17 mouse cellular contexts compared by ENCODE assay signal in genomic region chr13:112426265-112427135, GRCm38 (mm10). TPM values are rescaled to one million over a fixed set of nuclear protein-coding genes. Genes with fewer than 3 reads are reported as not detected.
DNase-seq lines count a peak whose midpoint lies in the region; ATAC-seq and TF ChIP-seq lines count a peak whose summit lies in the region.
"Had no signal": no experiment of that assay in that cellular context is flagged by ENCODE, and none has a peak within 500 bp of the region (broad histone marks: within the 10 kb centered on the region; RNA-seq: fewer than 3 reads in every experiment).

No protein-coding gene starts in this region.

- TF ChIP-seq EP300 in CH12.LX (IDR thresholded peaks at IDR 0.05; ENCODE audit: low read length): 0 out of 2 replicates have a peak, but pooled peaks have one; percentile 30

- H3K4me3 ChIP-seq in heart, embryonic 15.5 days: no peak overlapping the region
- no peak overlapping the region for H3K4me3 ChIP-seq in CH12.LX (replicated peaks in 1 of 3; ENCODE audit: low read depth in 2 of 3, low read length in 2 of 3, poor library complexity in 1 of 3)
- no peak overlapping the region for H3K4me3 ChIP-seq in layer of hippocampus, adult 2 months
- H3K4me3 ChIP-seq in hindbrain, embryonic 14.5 days (replicated peaks; ENCODE audit: low read length): no peak overlapping the region
- H3K4me3 ChIP-seq: forebrain, embryonic 15.5 days; liver, embryonic 12.5 days had no signal

- H3K79me2 ChIP-seq in CH12.LX (replicated peaks; ENCODE audit: control insufficient read depth, extremely low read depth, insufficient read depth, poor library complexity, severe bottlenecking): no peaks in the 10 kb centered on the region

- 0 out of 2 replicates have a peak overlapping the region, but pooled peaks have one; percentile 10 for H3K9ac ChIP-seq in heart, embryonic 15.5 days
- H3K9ac ChIP-seq in CH12.LX (ENCODE audit: insufficient read depth, low read depth): peak overlapping the region; percentile 24
- no peak overlapping the region for H3K9ac ChIP-seq in hindbrain, embryonic 14.5 days
- H3K9ac ChIP-seq: forebrain, embryonic 15.5 days; liver, embryonic 12.5 days had no signal

- H3K4me2 ChIP-seq in heart, embryonic 15.5 days: peak overlapping the region; percentile 23; the same call in 1 of the 2 replicates
- peak overlapping the region; percentile 41 for H3K4me2 ChIP-seq in CH12.LX (ENCODE audit: insufficient read depth, low read depth, poor library complexity, severe bottlenecking)
- H3K4me2 ChIP-seq in hindbrain, embryonic 14.5 days (replicated peaks): no peak overlapping the region
- H3K4me2 ChIP-seq: forebrain, embryonic 15.5 days; liver, embryonic 12.5 days had no signal

- in situ Hi-C loops in CH12.LX (cut with MboI; ENCODE audit: low pct_ligation_motif_present, low pct_unique_long_range_greater_than_20kb, low sequenced_read_pairs): no loop called here

- no peak for DNase-seq in heart, adult 9 months (ENCODE audit: low spot score in 2 of 2)
- DNase-seq in CH12.LX (ENCODE audit: extremely low read depth): no peak
- DNase-seq in thymus, adult 18-20 months: peak; percentile 45 to 51
- no peak for DNase-seq in layer of hippocampus, postnatal 36 days
- DNase-seq in layer of hippocampus, adult 2 months (ENCODE audit: low spot score in 2 of 2): no peak
- DNase-seq in hindbrain, embryonic 14.5 days (ENCODE audit: low spot score): no peak
- DNase-seq: adrenal gland, postnatal 36 days; cerebellum, postnatal 36 days; gastrocnemius, postnatal 25 days; kidney, postnatal 4 days; lung, postnatal 14 days; right cerebral cortex, postnatal 14 days had no signal

- no peaks in the 10 kb centered on the region for H3K9me3 ChIP-seq in heart, embryonic 15.5 days (replicated peaks)
- H3K9me3 ChIP-seq in CH12.LX (replicated peaks; ENCODE audit: low read length): peaks cover 3% of the 10 kb centered on the region
- no peaks in the 10 kb centered on the region for H3K9me3 ChIP-seq in hindbrain, embryonic 14.5 days (ENCODE audit: control insufficient read depth, low read length)
- H3K9me3 ChIP-seq: forebrain, embryonic 15.5 days; liver, embryonic 12.5 days had no signal

- H3K36me3 ChIP-seq in heart, embryonic 15.5 days: no peaks in the 10 kb centered on the region
- H3K36me3 ChIP-seq in CH12.LX (replicated peaks in 1 of 2; ENCODE audit: control insufficient read depth in 1 of 2, insufficient read depth in 1 of 2, low read length in 1 of 2): no peaks in the 10 kb centered on the region
- H3K36me3 ChIP-seq in hindbrain, embryonic 14.5 days (replicated peaks; ENCODE audit: control insufficient read depth, insufficient read depth): no peaks in the 10 kb centered on the region
- H3K36me3 ChIP-seq: forebrain, embryonic 15.5 days; liver, embryonic 12.5 days had no signal

- no peak for TF ChIP-seq POLR2A in CH12.LX (IDR thresholded peaks at IDR 0.05; ENCODE audit: low read depth, low read length)

- H3K27me3 ChIP-seq in heart, embryonic 15.5 days: no peaks in the 10 kb centered on the region
- no peaks in the 10 kb centered on the region for H3K27me3 ChIP-seq in CH12.LX (replicated peaks)
- no peaks in the 10 kb centered on the region for H3K27me3 ChIP-seq in hindbrain, embryonic 14.5 days (ENCODE audit: control insufficient read depth, insufficient read depth, low read length)
- H3K27me3 ChIP-seq: forebrain, embryonic 15.5 days; liver, embryonic 12.5 days had no signal

- dilution Hi-C loops in CH12.LX (cut with MboI; ENCODE audit: extremely low pct_ligation_motif_present, extremely low pct_unique_long_range_greater_than_20kb, low sequenced_read_pairs): no loop called here

- H3K27ac ChIP-seq in heart, embryonic 15.5 days: peak overlapping the region; percentile 86
- H3K27ac ChIP-seq in CH12.LX (ENCODE audit: insufficient read depth, low read depth): peak overlapping the region; percentile 81
- H3K27ac ChIP-seq in layer of hippocampus, adult 2 months: no peak overlapping the region
- no peak overlapping the region for H3K27ac ChIP-seq in hindbrain, embryonic 14.5 days
- H3K27ac ChIP-seq: forebrain, embryonic 15.5 days; liver, embryonic 12.5 days had no signal

- TF ChIP-seq RAD21 in CH12.LX (IDR thresholded peaks at IDR 0.05; ENCODE audit: low read depth, low read length): no peak

- H3K4me1 ChIP-seq in heart, embryonic 15.5 days (replicated peaks): peaks cover 30% of the 10 kb centered on the region
- peaks cover 12 to 40% of the 10 kb centered on the region in 2 experiments for H3K4me1 ChIP-seq in CH12.LX (ENCODE audit: control insufficient read depth in 1 of 2, insufficient read depth in 2 of 2)
- H3K4me1 ChIP-seq in hindbrain, embryonic 14.5 days (replicated peaks; ENCODE audit: control insufficient read depth, insufficient read depth, low read length): no peaks in the 10 kb centered on the region
- H3K4me1 ChIP-seq: forebrain, embryonic 15.5 days had no signal

- no peak for ATAC-seq in heart, embryonic 15.5 days (replicated peaks; ENCODE audit: insufficient number of reproducible peaks, insufficient read depth, low FRiP score, low read depth)
- peak; percentile 48 for ATAC-seq in common myeloid progenitor, adult 5-6 weeks (replicated peaks; ENCODE audit: low read depth, poor library complexity, severe bottlenecking)
- no peak for ATAC-seq in hindbrain, embryonic 14.5 days (ENCODE audit: low FRiP score)
- ATAC-seq: forebrain, embryonic 15.5 days; intestine, postnatal 0 days; liver, embryonic 12.5 days had no signal

- 34% methylated on average over 13 of the region's 13 CpGs for WGBS in heart, embryonic 15.5 days
- whole genome bisulfite sequencing in hindbrain, embryonic 14.5 days: 74% methylated on average over 13 of the region's 13 CpGs

- no peak for TF ChIP-seq CTCF in CH12.LX (conservative IDR thresholded peaks at IDR 0.05 in 1 of 2, IDR thresholded peaks at IDR 0.05 in 1 of 2; ENCODE audit: low read depth in 2 of 2, low read length in 2 of 2)
- TF ChIP-seq CTCF in layer of hippocampus, adult 2 months (conservative IDR thresholded peaks at IDR 0.05): no peak

TF ChIP-seq in CH12.LX, 34 proteins besides CTCF, POLR2A, EP300 and RAD21 (continues in another document):
- TF ChIP-seq ELF1 (IDR thresholded peaks at IDR 0.05; ENCODE audit: low read depth, low read length): no peak
- no peak for TF ChIP-seq NRF1 (IDR thresholded peaks at IDR 0.05; ENCODE audit: low read depth, low read length)
- TF ChIP-seq MAZ (IDR thresholded peaks at IDR 0.05; ENCODE audit: low read depth, low read length): 0 out of 2 replicates have a peak, but pooled peaks have one; percentile 25
- TF ChIP-seq ZMIZ1 (IDR thresholded peaks at IDR 0.05; ENCODE audit: low read depth, low read length): no peak
- TF ChIP-seq MYC (IDR thresholded peaks at IDR 0.05; ENCODE audit: low read depth, low read length): no peak
- TF ChIP-seq ZC3H11A (IDR thresholded peaks at IDR 0.05; ENCODE audit: low read depth, low read length): no peak
- TF ChIP-seq POLR2AphosphoS2 (IDR thresholded peaks at IDR 0.05; ENCODE audit: low read depth, low read length): no peak
- TF ChIP-seq GABPA (IDR thresholded peaks at IDR 0.05; ENCODE audit: insufficient replicate concordance, low read depth, low read length): no peak
- TF ChIP-seq HCFC1 (IDR thresholded peaks at IDR 0.05; ENCODE audit: low read depth, low read length): no peak
- TF ChIP-seq USF2 (conservative IDR thresholded peaks at IDR 0.05; ENCODE audit: low read depth, low read length): no peak
- TF ChIP-seq ZNF384 (IDR thresholded peaks at IDR 0.05; ENCODE audit: low read depth, low read length): no peak
- TF ChIP-seq USF1 (IDR thresholded peaks at IDR 0.05; ENCODE audit: low read depth, low read length): no peak
- TF ChIP-seq BHLHE40 (IDR thresholded peaks at IDR 0.05; ENCODE audit: low read depth, low read length): no peak
- TF ChIP-seq CHD2 (IDR thresholded peaks at IDR 0.05; ENCODE audit: low read length): peak; percentile 56
- no peak for TF ChIP-seq TBP (conservative IDR thresholded peaks at IDR 0.05; ENCODE audit: low read depth, low read length)
- no peak for TF ChIP-seq E2F4 (IDR thresholded peaks at IDR 0.05; ENCODE audit: insufficient replicate concordance, low read depth, low read length)
- TF ChIP-seq MAX (IDR thresholded peaks at IDR 0.05; ENCODE audit: low read length): peak; percentile 34; the same call in 1 of the 2 replicates
- TF ChIP-seq ETS1 (conservative IDR thresholded peaks at IDR 0.05; ENCODE audit: low read depth, low read length): no peak
- TF ChIP-seq JUND (conservative IDR thresholded peaks at IDR 0.05; ENCODE audit: low read depth, low read length): no peak
- TF ChIP-seq ZKSCAN1 (IDR thresholded peaks at IDR 0.05; ENCODE audit: borderline replicate concordance, low read depth, low read length): no peak
- peak; percentile 46; the same call in 1 of the 2 replicates for TF ChIP-seq TCF12 (IDR thresholded peaks at IDR 0.05; ENCODE audit: low read depth, low read length)
- no peak for TF ChIP-seq UBTF (IDR thresholded peaks at IDR 0.05; ENCODE audit: low read depth, low read length)
- no peak for TF ChIP-seq CHD1 (IDR thresholded peaks at IDR 0.05; ENCODE audit: low read depth, low read length)
- TF ChIP-seq MEF2A (IDR thresholded peaks at IDR 0.05; ENCODE audit: borderline replicate concordance, low read depth, low read length): no peak
- no peak for TF ChIP-seq PAX5 (IDR thresholded peaks at IDR 0.05; ENCODE audit: low read length)
- TF ChIP-seq JUN (IDR thresholded peaks at IDR 0.05; ENCODE audit: insufficient read depth, low read depth, low read length): no peak
- TF ChIP-seq SIN3A (IDR thresholded peaks at IDR 0.05; ENCODE audit: low read length): no peak
- no peak for TF ChIP-seq SMC3 (IDR thresholded peaks at IDR 0.05; ENCODE audit: low read depth, low read length)
- no peak for TF ChIP-seq IRF4 (IDR thresholded peaks at IDR 0.05; ENCODE audit: low read depth, low read length)
- no peak for TF ChIP-seq MAFK (IDR thresholded peaks at IDR 0.05; ENCODE audit: insufficient replicate concordance, low read length)
- no peak for TF ChIP-seq RCOR1 (conservative IDR thresholded peaks at IDR 0.05; ENCODE audit: low read depth, low read length)
- no peak; the same call in 1 of the 2 replicates for TF ChIP-seq MXI1 (IDR thresholded peaks at IDR 0.05; ENCODE audit: low read depth, low read length)

RNA-seq across cellular contexts. Expression of gene Il6st, which starts 37.4 kb away (rescaled TPM):
- 40.1 and 47.7 TPM in 2 replicates for polyA plus RNA-seq in heart, embryonic 15.5 days (2015; fragmentation: Nextera tagmentation; extraction: Ambion mirVana)
- 6.5 and 7.6 TPM in 2 replicates for total RNA-seq in CH12.LX (2012; rRNA removed)
- 3.5 and 3.8 TPM in 2 replicates for total RNA-seq in CH12.LX (2014; rRNA removed)
- 5.7 and 6.3 TPM in 2 replicates for polyA plus RNA-seq in CH12.LX (2012; ENCODE audit: insufficient read length, low read depth)
- 28.8 and 35.2 TPM in 2 replicates for total RNA-seq in common myeloid progenitor, adult 5-6 weeks (2017)
- total RNA-seq in layer of hippocampus, postnatal 36 days (2021): 10 to 100 TPM; 67.3 to 80.3 TPM
- 10 to 100 TPM; 73.0 to 76.5 TPM for total RNA-seq in layer of hippocampus, adult 2 months (2021)
- polyA plus RNA-seq in hindbrain, embryonic 14.5 days (2014; fragmentation: Nextera tagmentation; extraction: Ambion mirVana): 32.0 and 34.4 TPM in 2 replicates

Comparison
In these comparisons a context has a peak if more than half of its experiments do, and no peak if none do; other contexts are left out.
1. H3K27ac ChIP-seq: peak in heart, embryonic 15.5 days (single experiment) and CH12.LX (single experiment); none in layer of hippocampus, adult 2 months (single experiment) and hindbrain, embryonic 14.5 days (single experiment).
2. DNase-seq: peak in thymus, adult 18-20 months (2 of 2); none in heart, adult 9 months (0 of 2), CH12.LX (single experiment), layer of hippocampus, postnatal 36 days (0 of 2), layer of hippocampus, adult 2 months (0 of 2) and hindbrain, embryonic 14.5 days (single experiment).